Mouse (Mus musculus): ENCODE measurements at regions not wholly inside any gene's neighbourhood (a gene's known extent, or its start where the extent isn't known, plus 50 kb on each side); places are given as distances from the start of the nearest gene placed in this dataset.
"Not testable (repeated sequence)": the region's sequence is repeated elsewhere in the genome, so short reads cannot be mapped to it uniquely, and the experiment has no call there.

DNA sequence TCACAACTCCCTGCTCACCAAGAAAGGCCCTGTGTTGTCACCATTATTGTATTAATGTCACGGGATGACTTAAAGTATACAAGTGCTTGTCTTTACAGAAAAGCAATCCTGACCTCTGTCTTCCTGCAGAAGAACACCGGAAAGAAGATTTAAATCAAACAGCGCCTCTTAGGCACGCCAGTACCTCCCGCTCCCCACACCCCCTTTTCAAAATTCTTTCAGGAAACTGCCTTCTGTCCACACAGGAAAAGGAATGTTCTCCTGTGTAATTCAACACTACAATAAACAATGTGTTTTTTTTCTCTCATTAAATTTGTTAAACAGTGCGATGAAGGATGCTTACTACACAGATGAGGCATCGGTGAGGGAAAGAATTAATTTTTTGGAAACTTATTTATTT is 112.6 kb upstream of the Stt3b start:
- DNase-seq = no peak

GRCm38 (mm10) chr9:115426682-115427081 is 116.5 kb upstream of the Stt3b start:
- no peak for DNase-seq

- no peak for DNase-seq
Observed at GRCm38 (mm10) chr9:115430271-115430670, 120.0 kb upstream of the Stt3b start.

- peak; percentile 16 for DNase-seq
Observed at GRCm38 (mm10) chr9:115434696-115435095, 124.5 kb upstream of the Stt3b start.

DNA sequence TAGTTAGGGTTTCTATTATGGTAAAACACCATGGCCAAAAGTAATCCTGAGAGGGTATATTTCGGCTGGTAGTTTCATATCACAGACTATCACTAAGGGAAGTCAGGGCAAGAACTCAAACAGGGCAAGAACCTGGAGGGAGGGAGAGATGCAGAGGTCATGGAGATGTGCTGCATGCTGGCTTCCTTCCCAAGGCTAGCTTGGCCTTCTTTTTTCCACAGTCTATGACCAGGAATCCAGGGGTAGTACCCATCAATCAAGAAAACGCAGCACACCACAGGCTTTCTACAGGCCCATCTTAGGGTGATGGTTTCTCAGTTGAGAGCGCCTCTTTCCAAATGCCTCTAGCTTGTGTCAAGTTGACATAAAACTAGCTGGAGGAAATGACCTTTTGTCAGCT is 126.1 kb upstream of the Stt3b start:
- no peak for DNase-seq

DNA sequence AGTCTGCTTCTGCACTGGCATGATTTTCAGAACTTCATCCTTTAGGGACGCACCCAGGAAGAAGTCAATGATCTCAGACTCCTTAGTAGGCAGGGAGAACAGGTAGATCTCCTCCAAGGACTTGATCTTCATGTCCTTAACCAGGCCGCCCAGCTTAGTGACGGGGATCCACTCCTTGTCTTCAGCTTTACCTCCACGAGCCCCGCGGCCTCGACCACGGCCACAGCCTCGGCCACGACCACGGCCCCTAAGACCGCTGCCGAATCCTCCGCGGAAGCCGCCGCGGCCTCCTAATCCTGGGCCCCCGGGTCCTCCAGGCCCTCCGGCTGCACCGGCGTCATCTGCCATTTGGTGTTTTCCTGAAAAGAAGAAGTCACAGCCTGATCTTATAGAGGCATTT is 128.0 kb upstream of the Stt3b start:
- not testable (repeated sequence) for DNase-seq

GRCm38 (mm10) chr9:115446681-115447080 is 136.5 kb upstream of the Stt3b start:
- no peak for DNase-seq

DNA sequence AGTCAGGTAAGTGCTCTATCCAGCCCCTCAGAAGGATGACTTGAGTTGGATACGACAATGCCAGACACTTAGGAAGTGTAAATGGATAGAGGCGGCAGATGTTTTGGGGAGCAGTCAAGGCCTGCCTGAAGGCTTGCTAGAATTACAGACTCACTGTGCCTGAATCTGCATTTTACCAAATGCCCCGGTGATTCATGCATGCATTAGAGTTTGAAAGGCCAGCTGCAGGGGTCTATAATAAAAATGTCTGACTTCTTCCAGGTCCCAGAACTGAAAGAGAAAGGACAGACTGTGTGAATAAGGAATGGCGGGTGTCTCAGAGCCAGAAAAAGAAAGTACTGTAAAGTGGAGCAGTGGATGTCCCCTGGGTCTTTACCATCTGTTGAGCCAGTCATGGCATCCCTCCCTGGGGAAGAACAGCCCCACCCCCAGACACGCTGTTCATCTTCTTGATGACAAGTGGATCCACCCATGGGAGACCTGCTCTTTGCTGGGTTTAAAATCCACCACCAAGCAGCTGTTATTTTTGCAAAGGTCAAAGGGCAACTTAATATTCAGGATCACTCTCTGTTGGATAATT is 140.6 kb upstream of the Stt3b start:
- DNase-seq = no peak

DNA sequence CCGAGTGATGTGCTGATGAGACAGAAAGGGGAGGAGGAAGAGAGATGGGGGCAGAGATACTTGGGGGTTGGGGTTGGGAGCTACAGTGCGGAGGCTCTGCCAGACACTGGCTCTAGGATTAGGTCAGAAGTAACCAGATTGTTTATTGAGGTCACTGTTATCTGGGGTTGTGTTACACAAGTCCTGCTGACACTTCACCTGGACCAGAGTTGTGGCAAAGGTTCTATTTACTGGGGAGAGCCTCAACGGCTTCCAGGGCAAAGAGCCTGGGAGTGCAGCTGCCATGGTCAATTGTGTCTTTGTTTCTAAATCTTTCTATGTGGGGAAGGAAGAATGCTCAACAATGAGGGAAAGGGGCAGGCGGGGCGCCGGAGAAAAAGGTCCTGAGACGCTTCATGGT is 144.6 kb upstream of the Stt3b start:
- no peak for DNase-seq

GRCm38 (mm10) chr9:115456121-115456520 is 145.9 kb upstream of the Stt3b start:
- no peak for DNase-seq

- DNase-seq = no peak
Observed at GRCm38 (mm10) chr9:115456638-115457037, 146.4 kb upstream of the Stt3b start.

DNA sequence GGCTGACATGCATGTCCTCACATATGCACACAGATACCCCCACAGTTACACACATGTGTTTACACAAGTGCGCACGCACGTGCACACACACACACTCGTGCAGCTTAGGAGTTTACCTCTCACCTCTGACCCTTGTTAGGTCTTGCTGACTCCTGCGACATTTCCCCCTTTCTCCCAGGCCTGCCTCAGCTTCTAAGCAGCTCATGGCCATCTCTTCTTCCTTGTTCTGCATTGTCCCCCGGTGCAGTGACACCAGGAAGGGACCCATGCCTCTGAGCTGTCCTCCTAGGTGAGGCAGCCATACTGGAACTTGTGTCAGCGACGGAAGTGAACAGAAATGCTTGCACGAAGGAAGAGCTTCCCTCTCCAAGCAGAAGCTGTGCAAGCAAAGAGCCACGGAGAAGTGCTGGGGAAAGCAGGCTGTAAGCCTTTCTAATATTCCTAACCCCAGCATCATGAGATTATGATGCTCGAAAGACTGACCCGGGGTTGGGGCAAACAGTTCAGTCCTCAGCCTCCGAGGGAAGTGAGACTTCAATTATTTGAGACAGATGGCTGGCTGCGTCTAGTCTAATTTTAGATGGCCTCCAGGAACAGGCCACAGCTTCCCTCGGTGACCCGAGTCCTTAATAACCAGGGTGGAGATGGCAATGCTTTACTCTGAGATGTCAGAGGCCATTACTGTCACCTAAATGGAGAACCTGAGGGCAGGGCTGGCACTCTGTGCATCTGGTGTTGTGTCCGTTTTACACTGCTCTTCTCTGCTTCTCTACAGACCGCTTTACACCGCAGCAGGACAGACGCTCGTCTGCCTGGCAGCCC is 147.9 kb upstream of the Stt3b start:
- DNase-seq = no peak

- DNase-seq = not testable (repeated sequence)
Observed at GRCm38 (mm10) chr9:115459075-115459474, 148.9 kb upstream of the Stt3b start.

DNA sequence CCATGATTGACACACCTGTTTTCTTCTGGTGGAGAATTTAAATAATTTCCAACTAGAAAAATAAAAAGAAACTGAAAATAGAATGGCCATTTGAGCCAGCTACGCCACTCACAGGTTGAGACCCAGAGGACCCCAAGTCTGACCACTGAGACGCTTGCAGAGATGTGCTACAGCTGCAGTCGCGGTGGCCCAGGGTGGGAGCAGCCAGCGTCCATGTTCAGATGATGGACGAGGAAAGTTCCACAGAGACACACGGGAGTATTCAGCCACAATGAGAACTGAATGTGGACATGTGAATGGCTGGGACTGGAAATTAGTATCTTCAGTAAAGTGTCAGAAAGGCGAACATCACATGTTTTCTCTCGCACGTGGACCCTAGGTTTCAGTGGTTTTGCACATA is 155.1 kb upstream of the Stt3b start:
- no peak for DNase-seq

DNA sequence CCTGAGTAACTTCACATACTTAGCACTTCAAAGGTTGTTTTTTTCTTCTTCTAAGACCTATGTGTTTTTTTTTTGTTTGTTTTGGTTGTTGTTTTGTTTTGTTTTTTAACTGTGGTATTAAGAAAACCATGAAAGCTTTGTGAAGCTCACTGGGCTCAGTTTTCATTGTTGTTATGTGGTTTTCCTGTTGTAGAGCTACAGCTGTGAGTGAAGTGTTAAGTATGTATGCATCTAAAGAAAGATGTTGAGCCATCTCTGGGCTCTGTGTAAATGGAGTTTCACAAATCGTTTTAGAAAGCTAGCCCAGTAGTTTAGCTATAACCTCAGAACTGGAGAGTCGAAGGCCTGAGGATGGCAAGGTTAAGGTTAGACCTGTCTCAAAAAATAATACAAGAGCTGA is 158.4 kb upstream of the Stt3b start:
- no peak for DNase-seq

DNA sequence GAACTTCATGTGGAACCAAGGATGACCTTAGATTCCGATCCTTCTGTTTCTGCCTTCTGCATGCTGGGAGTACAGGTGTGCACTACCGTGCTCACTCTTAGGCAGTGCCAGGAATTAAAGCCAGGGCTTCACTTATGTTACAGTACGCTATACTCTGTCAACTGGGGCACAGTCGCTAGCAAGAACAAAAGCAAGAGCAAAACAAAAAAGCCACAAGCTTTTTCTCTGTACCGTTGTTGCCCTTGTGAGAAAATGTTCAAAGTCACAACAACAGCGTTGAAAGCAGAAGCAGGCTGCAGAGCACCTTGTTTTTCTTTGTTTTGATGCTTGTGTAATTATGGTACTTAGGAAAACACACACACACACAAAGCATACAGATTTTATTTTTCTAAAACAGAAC is 161.4 kb upstream of the Stt3b start:
- DNase-seq = no peak

DNA sequence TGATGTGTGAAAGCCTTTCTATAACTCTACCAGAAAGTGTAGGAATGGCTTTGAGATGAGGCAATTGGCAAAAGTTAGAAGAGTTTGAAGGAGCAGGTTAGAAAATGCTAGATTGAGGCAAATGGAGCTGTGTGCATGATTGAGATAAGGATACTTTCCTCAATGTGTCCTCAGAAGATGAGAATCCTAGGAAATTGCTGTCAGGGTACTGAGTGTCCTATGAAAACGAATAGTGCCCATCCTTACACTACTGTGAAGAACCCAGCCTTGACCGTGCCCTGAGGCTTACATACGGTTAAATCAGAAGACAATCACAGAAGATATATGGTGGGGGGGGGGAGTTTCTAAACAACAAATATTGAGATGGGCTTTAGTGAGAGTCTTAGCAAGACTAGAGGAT is 162.8 kb upstream of the Stt3b start:
- no peak for DNase-seq

DNA sequence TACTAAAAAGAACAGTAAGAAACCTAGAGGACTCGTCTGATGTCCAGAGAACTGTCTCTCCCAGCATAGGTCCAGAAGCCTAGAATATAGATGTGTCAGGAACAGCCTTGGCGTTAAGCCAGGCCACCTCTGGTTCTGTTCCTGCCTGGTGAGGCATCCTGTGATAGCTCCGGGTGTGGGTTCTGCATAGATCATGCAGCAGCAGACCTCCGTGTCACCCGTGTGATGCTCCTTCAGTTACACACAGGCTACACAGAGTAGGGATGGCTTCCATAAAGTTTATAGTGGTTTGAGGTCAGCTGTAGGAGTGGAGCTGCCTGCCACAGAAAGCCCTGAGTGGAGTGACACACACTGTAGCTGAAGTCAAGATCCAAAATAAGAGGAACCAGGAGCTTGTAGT is 163.6 kb upstream of the Stt3b start:
- DNase-seq = no peak

GRCm38 (mm10) chr9:115474342-115474741 is 164.1 kb upstream of the Stt3b start:
- no peak for DNase-seq

- DNase-seq = no peak
Observed at GRCm38 (mm10) chr9:115476205-115476604, 166.0 kb upstream of the Stt3b start.

DNA sequence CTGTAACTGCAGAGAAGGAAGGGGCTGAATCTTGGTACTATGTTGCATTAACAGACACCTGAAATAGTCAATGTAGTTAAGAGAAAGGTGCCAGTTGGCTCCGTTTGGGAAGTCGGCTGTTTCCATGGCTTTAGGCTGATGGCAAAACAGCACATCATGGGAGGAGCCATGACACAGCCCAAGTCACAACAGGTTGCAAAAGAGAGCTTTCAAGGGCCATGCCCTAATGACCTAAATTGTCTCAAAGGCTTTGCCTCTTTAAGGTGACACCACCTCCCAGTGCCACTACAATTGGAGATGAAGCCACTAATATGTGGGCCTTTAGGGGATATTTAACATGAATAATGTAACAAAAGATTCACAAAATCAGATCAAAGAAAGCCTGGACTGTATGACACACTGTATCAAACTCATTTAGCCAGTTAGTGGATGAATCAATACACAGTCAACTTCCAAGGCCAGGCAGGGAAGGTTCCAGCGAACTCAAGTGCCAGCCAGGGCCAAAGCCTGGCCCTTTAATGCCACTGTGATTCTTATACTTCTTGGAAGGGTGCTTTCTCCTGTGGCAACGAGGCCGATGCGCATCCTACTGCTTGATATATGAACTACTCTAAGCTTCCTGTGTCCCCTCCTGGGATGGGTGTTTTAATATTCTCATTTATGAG is 167.5 kb upstream of the Stt3b start:
- DNase-seq = no peak

DNA sequence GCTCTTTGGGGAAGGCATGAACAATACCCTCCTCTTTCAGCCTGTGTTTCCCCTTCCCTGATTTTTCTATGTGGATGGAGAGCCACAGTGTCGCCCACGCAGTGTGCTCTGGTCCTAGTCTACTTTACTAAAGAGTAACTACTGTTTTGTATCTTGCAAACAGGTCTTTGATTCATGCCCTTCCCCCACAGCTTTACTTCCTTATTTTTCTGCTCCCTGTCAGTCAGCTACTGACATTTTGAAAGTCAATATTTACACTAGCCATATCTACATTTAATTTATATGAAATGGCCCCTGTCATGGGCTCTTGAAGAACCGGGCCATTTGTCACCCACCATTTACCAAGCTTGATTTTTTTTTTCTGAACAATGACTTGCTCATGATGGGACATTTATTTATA is 168.7 kb upstream of the Stt3b start:
- DNase-seq = no peak

DNA sequence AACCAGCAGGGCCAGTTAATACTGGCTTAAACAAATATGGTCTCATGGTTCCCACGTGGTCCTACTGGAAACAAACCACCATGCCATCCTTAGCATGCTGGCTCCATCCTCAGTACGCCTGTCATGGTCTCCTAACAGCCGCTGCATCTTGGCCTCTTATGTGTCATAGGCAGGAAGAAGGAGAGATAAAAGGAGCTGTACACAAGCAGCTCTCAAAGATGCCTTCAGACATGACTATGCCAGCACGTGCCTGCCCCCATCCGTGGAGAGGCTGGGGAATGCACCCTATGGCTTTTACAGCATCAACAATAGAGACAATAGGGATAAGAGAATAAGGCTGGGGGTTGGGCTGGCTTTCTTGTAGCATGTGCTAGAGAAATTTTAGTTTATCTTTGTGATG is 171.0 kb upstream of the Stt3b start:
- DNase-seq = no peak

GRCm38 (mm10) chr9:115483024-115483423 is 172.8 kb upstream of the Stt3b start:
- no peak for DNase-seq

All from kidney, adult 9 months (tissue).